Mouse (Mus musculus) kidney, embryonic 16.5 days (tissue): Measurements from ENCODE around the gene Pcdh7. TPM values are rescaled to one million over a fixed set of nuclear protein-coding genes. Genes with fewer than 3 reads are reported as not detected.
A peak's percentile ranks its signal among the peaks of the same experiment; 100 is the strongest.

ENCODE experiments used
- ATAC-seq: fragments of 200-750 bp; cut with Nextera tagmentation; 2 replicates; pipeline ENCODE4 v1.8.0; 2017; ENCODE audit warnings: moderate TSS enrichment; ENCODE audit not compliant: low FRiP score, low TSS enrichment
- H3K27ac ChIP-seq: fragments of 300-500 bp; sonication (generic); 2 replicates; pipeline ENCODE4 v1.5.1; 2014; ENCODE audit warnings: low read length
- H3K27me3 ChIP-seq: fragments of 300-500 bp; sonication (generic); 2 replicates; pipeline ENCODE4 v1.6.1; 2014; ENCODE audit warnings: low read length, control low read depth, mixed read lengths; ENCODE audit not compliant: insufficient read depth
- H3K36me3 ChIP-seq: fragments of 300-500 bp; sonication (generic); 2 replicates; pipeline ENCODE4 v1.6.1; 2014; ENCODE audit warnings: low read length, control low read depth, mixed read lengths; ENCODE audit not compliant: insufficient read depth
- H3K4me1 ChIP-seq: fragments of 300-500 bp; sonication (generic); 2 replicates; pipeline ENCODE4 v1.6.1; 2014; ENCODE audit warnings: low read length, control low read depth, mixed read lengths; ENCODE audit not compliant: insufficient read depth
- H3K4me2 ChIP-seq: fragments of 300-500 bp; sonication (generic); replicated peaks from 2 replicates; pipeline ENCODE4 v1.6.1; 2014; ENCODE audit warnings: low read depth, low read length
- H3K4me3 ChIP-seq: fragments of 300-500 bp; sonication (generic); 2 replicates; pipeline ENCODE4 v1.5.1; 2014; ENCODE audit warnings: mild to moderate bottlenecking, low read length
- H3K9ac ChIP-seq: fragments of 300-500 bp; sonication (generic); replicated peaks from 2 replicates; pipeline ENCODE4 v1.6.1; 2014; ENCODE audit warnings: low read length
- H3K9me3 ChIP-seq: fragments of 300-500 bp; sonication (generic); 2 replicates; pipeline ENCODE4 v1.6.1; 2016; ENCODE audit warnings: low read length, control low read depth
- WGBS: fragments of 180-500 bp; shearing (Covaris S2); extraction: QIAGEN DNeasy Blood & Tissue Kit; methylation state at CpG from one replicate; pipeline ENCODE4 v1.1.7; 2014; 5-methylcytosine and 5-hydroxymethylcytosine counted together
- polyA plus RNA-seq: library from polyadenylated mRNA; unstranded; fragments of >200 nt; fragmentation: Nextera tagmentation; extraction: Ambion mirVana; gene quantifications from 2 replicates; pipeline ENCODE4 v1.2.1, GENCODE M21; 2015

The Pcdh7 gene
- polyA plus RNA-seq, 1 experiment from 2014 or later: 4.1 TPM

- peaks cover 16% of the 10 kb centered on the region for H3K4me1 ChIP-seq
- H3K27me3 ChIP-seq: no peaks in the 10 kb centered on the region
- H3K9me3 ChIP-seq: no peaks in the 10 kb centered on the region
- ATAC-seq: peak; percentile 87; the same call in 1 of the 2 replicates
- H3K4me2 ChIP-seq: no peak overlapping the region
- H3K36me3 ChIP-seq: no peaks in the 10 kb centered on the region
- no peak overlapping the region for H3K4me3 ChIP-seq
- no peak overlapping the region for H3K27ac ChIP-seq
- no peak overlapping the region for H3K9ac ChIP-seq
- WGBS: 47% methylated on average over 10 of the region's 10 CpGs
Observed at GRCm38 (mm10) chr5:57768469-57769022, 50.8 kb downstream of the Pcdh7 start.

DNA sequence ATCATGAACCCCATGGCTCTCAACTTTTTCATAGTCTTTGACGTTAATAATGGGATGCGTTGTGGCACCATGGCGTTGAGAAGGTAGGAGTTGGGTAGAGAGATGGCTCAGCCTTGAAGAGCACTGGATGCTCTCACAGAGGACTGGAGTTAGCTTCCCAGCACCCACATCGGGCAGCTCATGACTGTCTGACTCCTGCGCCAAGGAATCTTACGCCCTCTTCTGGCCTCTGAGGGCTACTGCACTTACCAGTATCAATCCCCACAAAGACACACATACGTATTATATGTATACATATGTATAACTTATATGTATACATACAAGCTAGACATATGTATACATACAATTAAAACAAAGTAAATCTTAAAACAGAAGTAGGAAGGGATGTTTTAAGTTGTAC lies 51.9 kb downstream of the Pcdh7 start:
- Histone ChIP-seq H3K9me3 (no peaks in the 10 kb centered on the region), H3K4me2 (no peak overlapping the region)
- WGBS: 96% methylated on average over 7 of the region's 7 CpGs

GRCm38 (mm10) chr5:57770364-57770763 lies 52.6 kb downstream of the Pcdh7 start:
- ATAC-seq: no peak
- H3K4me3 ChIP-seq: no peak overlapping the region
- H3K9me3 ChIP-seq: no peaks in the 10 kb centered on the region
- peaks cover 16% of the 10 kb centered on the region for H3K4me1 ChIP-seq
- H3K27ac ChIP-seq: no peak overlapping the region
- H3K27me3 ChIP-seq: no peaks in the 10 kb centered on the region
- no peak overlapping the region for H3K4me2 ChIP-seq
- WGBS: 62% methylated on average over 3 of the region's 3 CpGs
- H3K9ac ChIP-seq: no peak overlapping the region
- H3K36me3 ChIP-seq: no peaks in the 10 kb centered on the region

More for the DNA sequence above, 51.9 kb downstream of the Pcdh7 start:
- Histone ChIP-seq H3K9ac (no peak overlapping the region), H3K27ac (no peak overlapping the region), H3K36me3 (no peaks in the 10 kb centered on the region), H3K4me1 (peaks cover 16% of the 10 kb centered on the region), H3K27me3 (no peaks in the 10 kb centered on the region), H3K4me3 (no peak overlapping the region)
- no peak for ATAC-seq

DNA sequence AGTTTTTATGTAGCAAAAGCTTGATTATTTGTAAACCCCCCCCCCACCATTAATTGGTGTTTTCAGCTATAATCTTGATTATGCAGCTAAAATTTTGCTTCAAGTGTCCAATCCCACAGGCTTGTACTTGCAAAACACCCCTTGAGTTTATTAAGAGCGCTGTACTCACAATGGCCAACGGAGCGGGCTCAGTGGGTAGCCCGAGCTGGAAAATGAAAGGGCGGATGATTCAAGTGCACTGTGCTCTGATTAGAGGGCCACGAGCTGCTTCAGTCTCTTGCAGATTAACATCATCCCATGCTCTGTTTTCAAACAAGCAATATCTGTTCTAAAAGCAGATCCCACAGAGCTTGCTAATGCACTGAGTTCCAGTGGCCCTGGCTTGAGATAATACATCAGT lies 53.4 kb downstream of the Pcdh7 start:
- H3K4me2 ChIP-seq: no peak overlapping the region
- WGBS: 87% methylated on average over 6 of the region's 6 CpGs

GRCm38 (mm10) chr5:57772711-57773110 lies 54.9 kb downstream of the Pcdh7 start:
- Histone ChIP-seq H3K9me3 (no peaks in the 10 kb centered on the region), H3K27me3 (no peaks in the 10 kb centered on the region), H3K9ac (no peak overlapping the region), H3K4me3 (no peak overlapping the region), H3K36me3 (no peaks in the 10 kb centered on the region), H3K4me2 (no peak overlapping the region), H3K27ac (no peak overlapping the region), H3K4me1 (peaks cover 16% of the 10 kb centered on the region)
- ATAC-seq: no peak
- WGBS: 59% methylated on average over 3 of the region's 3 CpGs

More for the DNA sequence above, 53.4 kb downstream of the Pcdh7 start:
- H3K9me3 ChIP-seq: no peaks in the 10 kb centered on the region
- no peak for ATAC-seq
- no peaks in the 10 kb centered on the region for H3K36me3 ChIP-seq
- no peaks in the 10 kb centered on the region for H3K27me3 ChIP-seq
- H3K4me1 ChIP-seq: peaks cover 16% of the 10 kb centered on the region
- no peak overlapping the region for H3K4me3 ChIP-seq
- H3K9ac ChIP-seq: no peak overlapping the region
- no peak overlapping the region for H3K27ac ChIP-seq

- no peak overlapping the region for H3K4me2 ChIP-seq
- no peak overlapping the region for H3K9ac ChIP-seq
- no peaks in the 10 kb centered on the region for H3K27me3 ChIP-seq
- no peak overlapping the region for H3K27ac ChIP-seq
- H3K36me3 ChIP-seq: no peaks in the 10 kb centered on the region
- H3K4me1 ChIP-seq: peaks cover 11% of the 10 kb centered on the region; the same call in 1 of the 2 replicates
- 78% methylated on average over 2 of the region's 2 CpGs for WGBS
- no peaks in the 10 kb centered on the region for H3K9me3 ChIP-seq
- no peak for ATAC-seq
- H3K4me3 ChIP-seq: no peak overlapping the region
Observed at GRCm38 (mm10) chr5:57774496-57774895, 56.7 kb downstream of the Pcdh7 start.

DNA sequence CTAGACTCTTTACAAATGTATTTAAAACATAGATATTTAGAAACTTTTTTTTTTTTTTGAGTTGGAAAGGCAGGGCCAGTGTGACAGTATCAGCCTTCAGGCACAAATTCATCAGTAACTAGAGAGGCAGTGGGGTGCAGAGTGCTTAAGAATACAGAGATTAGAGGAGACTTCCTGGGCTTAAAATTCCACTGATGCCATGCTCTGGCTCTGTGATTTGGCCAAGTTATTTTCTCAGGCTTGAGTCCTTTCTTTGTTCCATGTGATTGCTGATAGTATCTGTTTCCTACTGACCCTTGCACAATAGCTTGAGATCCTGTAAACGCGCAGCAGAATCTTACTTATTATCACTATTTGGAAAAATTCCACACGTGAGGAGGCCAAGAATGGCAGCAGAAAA lies 60.3 kb downstream of the Pcdh7 start:
- H3K27ac ChIP-seq: no peak overlapping the region
- H3K36me3 ChIP-seq: no peaks in the 10 kb centered on the region
- no peaks in the 10 kb centered on the region for H3K4me1 ChIP-seq
- no peaks in the 10 kb centered on the region for H3K27me3 ChIP-seq
- no peak for ATAC-seq
- H3K4me2 ChIP-seq: no peak overlapping the region
- H3K9me3 ChIP-seq: no peaks in the 10 kb centered on the region
- 58% methylated on average over 3 of the region's 3 CpGs for WGBS
- no peak overlapping the region for H3K4me3 ChIP-seq
- H3K9ac ChIP-seq: no peak overlapping the region

DNA sequence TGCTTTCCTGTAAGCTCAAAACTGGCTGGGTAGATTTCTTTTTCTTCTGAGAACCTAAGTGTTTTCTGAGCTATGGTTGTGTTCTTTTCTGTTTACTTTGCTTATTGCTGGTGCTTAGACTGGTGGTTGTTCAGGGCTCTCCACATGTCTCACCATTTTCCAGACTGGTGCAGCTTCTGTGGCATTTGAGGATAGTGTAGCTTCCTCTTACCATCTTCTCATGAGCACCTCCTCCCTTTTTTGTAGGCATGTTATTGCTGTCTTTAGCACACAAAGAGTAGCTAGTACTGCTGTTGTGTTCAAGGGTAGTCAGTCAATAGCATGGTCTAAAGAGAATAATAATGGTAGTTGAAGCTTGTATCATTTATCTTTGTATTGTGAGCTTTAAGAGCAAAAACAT lies 62.2 kb downstream of the Pcdh7 start:
- Histone ChIP-seq H3K9ac (no peak overlapping the region), H3K27me3 (no peaks in the 10 kb centered on the region), H3K4me1 (no peaks in the 10 kb centered on the region), H3K9me3 (no peaks in the 10 kb centered on the region), H3K36me3 (no peaks in the 10 kb centered on the region), H3K4me2 (no peak overlapping the region), H3K27ac (no peak overlapping the region), H3K4me3 (no peak overlapping the region)
- no peak for ATAC-seq

DNA sequence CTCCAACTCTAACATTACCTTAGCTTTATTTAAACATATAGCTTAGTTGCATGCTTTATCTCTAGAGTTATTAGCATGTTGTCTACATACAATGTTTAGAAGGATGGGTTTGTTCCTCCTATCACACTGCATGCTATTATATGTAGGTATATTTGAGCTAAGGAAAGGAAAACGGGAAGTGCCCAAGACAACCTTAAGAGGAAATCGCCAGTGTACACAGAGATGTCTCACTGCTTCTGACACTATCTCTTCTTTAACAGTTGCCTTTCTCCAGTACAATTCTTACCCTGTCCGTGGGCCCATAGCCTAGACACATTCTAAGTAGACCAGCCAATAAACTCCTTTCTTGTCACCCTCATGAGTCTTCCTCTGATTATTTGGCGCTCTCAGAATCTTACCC lies 62.8 kb downstream of the Pcdh7 start:
- no peak overlapping the region for H3K9ac ChIP-seq
- no peak for ATAC-seq
- H3K4me1 ChIP-seq: no peaks in the 10 kb centered on the region
- no peaks in the 10 kb centered on the region for H3K27me3 ChIP-seq
- H3K36me3 ChIP-seq: no peaks in the 10 kb centered on the region
- no peak overlapping the region for H3K4me3 ChIP-seq
- no peak overlapping the region for H3K4me2 ChIP-seq
- no peaks in the 10 kb centered on the region for H3K9me3 ChIP-seq
- no peak overlapping the region for H3K27ac ChIP-seq
- 82% methylated on average over 4 of the region's 4 CpGs for WGBS

DNA sequence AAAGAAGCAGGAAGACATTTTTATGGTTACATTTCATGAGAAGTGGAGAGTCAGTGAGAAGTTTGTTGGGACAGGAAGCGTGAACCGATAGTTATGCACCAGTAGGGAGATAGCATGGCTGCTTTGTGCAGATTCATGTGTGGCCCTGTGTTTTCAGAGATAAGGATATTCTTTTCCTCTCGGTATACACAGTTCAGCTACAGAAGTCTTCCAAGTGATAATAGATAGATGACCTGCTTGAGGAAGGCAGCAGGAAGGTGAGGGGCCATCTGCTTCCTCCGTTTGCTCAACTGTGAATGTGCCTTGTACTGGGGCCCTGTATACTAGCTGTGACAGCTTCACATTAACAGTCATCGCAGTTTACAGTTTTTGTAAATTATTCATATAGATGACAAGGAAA lies 64.2 kb downstream of the Pcdh7 start:
- no peak overlapping the region for H3K27ac ChIP-seq
- ATAC-seq: peak; percentile 59

More for the DNA sequence above, 64.2 kb downstream of the Pcdh7 start:
- no peaks in the 10 kb centered on the region for H3K36me3 ChIP-seq
- 73% methylated on average over 5 of the region's 5 CpGs for WGBS
- no peaks in the 10 kb centered on the region for H3K9me3 ChIP-seq
- no peak overlapping the region for H3K4me3 ChIP-seq
- H3K4me1 ChIP-seq: no peaks in the 10 kb centered on the region
- H3K4me2 ChIP-seq: no peak overlapping the region
- H3K27me3 ChIP-seq: no peaks in the 10 kb centered on the region
- no peak overlapping the region for H3K9ac ChIP-seq
